Mouse (Mus musculus) CH12.LX (cell line): Measurements from ENCODE around the gene Tyrobp.

Experiments
- CTCF ChIP-seq, 2 experiments: IDR thresholded peaks in 1 of 2; conservative IDR thresholded peaks in 1 of 2; 2 replicates each; pipeline ENCODE4 v1.5.1; 2011 to 2012; ENCODE audit warnings: low read depth in 2 of 2, low read length in 2 of 2, improper control_type of control experiment in 1 of 2, inconsistent platforms in 1 of 2, mild to moderate bottlenecking in 1 of 2, moderate library complexity in 1 of 2
- EP300 ChIP-seq: IDR thresholded peaks from 2 replicates; pipeline ENCODE4 v1.6.1; 2011; ENCODE audit warnings: low read length, improper control_type of control experiment
- GABPA ChIP-seq: IDR thresholded peaks from 2 replicates; pipeline ENCODE4 v1.6.1; 2012; ENCODE audit warnings: low read depth, low read length, improper control_type of control experiment, inconsistent platforms; ENCODE audit not compliant: insufficient replicate concordance
- KAT2A ChIP-seq: IDR thresholded peaks from 2 replicates; pipeline ENCODE4 v1.6.1; 2012; ENCODE audit warnings: low read length, improper control_type of control experiment, inconsistent platforms; ENCODE audit not compliant: insufficient replicate concordance
- MEF2A ChIP-seq: IDR thresholded peaks from 2 replicates; pipeline ENCODE4 v1.6.1; 2014; ENCODE audit warnings: low read depth, mild to moderate bottlenecking, inconsistent platforms, low read length, improper control_type of control experiment, borderline replicate concordance
- NRF1 ChIP-seq: IDR thresholded peaks from 2 replicates; pipeline ENCODE4 v1.6.1; 2014; ENCODE audit warnings: low read depth, mild to moderate bottlenecking, inconsistent platforms, low read length, improper control_type of control experiment, moderate library complexity
- POLR2A ChIP-seq: IDR thresholded peaks from 2 replicates; pipeline ENCODE4 v1.6.1; 2011; ENCODE audit warnings: low read depth, mild to moderate bottlenecking, improper control_type of control experiment, low read length
- RCOR1 ChIP-seq: conservative IDR thresholded peaks from 2 replicates; pipeline ENCODE4 v1.6.1; 2012; ENCODE audit warnings: low read depth, mild to moderate bottlenecking, inconsistent platforms, low read length, improper control_type of control experiment
- ZKSCAN1 ChIP-seq: IDR thresholded peaks from 2 replicates; pipeline ENCODE4 v1.6.1; 2012; ENCODE audit warnings: low read depth, inconsistent platforms, low read length, improper control_type of control experiment, borderline replicate concordance

DNA sequence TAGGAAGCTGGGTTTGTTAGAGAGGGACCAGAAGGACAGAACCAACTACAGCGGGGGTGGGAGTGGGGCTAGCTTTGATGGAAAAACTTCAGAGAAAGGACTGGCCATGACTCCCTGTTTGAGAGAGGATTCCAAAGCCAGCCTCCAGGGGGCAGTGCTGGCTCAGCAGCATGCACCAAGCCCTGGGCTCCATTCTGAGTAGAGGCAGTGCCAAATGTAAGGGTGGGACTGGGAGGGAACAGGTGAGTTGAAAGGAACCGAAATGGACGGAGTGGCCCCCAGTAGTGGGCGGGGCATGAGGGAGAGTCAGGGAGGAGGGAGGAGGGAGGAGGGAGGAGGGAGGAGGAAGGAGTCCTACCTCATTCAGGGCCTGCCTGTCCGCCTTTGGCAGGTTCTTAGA, 27.1 kb downstream of the Tyrobp start:
- TF ChIP-seq NRF1 = no peak
- no peak for TF ChIP-seq RCOR1
- peak; percentile 43 to 85; a peak in 3 of 4 replicates for TF ChIP-seq CTCF (conservative IDR thresholded peaks at IDR 0.05 in 1 of 2, IDR thresholded peaks at IDR 0.05 in 1 of 2; ENCODE audit: low read depth in 2 of 2, low read length in 2 of 2)
- TF ChIP-seq POLR2A = no peak
- no peak for TF ChIP-seq MEF2A
- no peak for TF ChIP-seq EP300
- TF ChIP-seq KAT2A = no peak
- no peak for TF ChIP-seq GABPA
- no peak for TF ChIP-seq ZKSCAN1
